Mouse (Mus musculus) layer of hippocampus, postnatal 36 days (tissue): ENCODE measurements around the gene Tbx4. TPM values are rescaled to one million over a fixed set of nuclear protein-coding genes. Genes with fewer than 3 reads are reported as not detected.
A peak's percentile ranks its signal among the peaks of the same experiment; 100 is the strongest.

Source experiments
- DNase-seq, 2 experiments: peaks; one replicate each; pipeline ENCODE4 v3.0.0; 2022
- total RNA-seq, 2 experiments: library from RNA; stranded (reverse); gene quantifications; 2 replicates each; pipeline ENCODE4 v1.2.3; 2021

Tbx4 gene
- total RNA-seq, 2 experiments from 2014 or later, result 0.20 to 0.22 TPM

DNA sequence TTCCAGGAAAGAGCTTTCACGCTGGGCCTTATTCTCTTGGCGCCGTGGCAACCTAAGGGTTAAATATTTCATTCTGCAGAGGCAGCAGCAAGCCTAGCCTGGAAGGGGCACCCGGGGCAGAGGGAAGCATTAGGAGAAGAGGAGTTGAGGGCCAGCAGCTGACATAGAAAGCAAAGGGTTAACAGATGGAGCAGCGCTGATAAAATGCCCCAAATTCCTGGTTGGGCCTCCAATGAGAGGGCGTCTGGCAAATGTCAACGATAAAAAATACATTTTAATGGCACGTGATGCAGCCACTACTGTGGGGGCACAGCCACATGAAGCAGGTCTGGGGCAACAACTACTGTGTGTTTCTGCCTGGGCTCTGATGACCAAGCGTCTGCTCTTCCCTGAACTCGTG lies 23.9 kb downstream of the Tbx4 start:
- DNase-seq, result no peak

DNA sequence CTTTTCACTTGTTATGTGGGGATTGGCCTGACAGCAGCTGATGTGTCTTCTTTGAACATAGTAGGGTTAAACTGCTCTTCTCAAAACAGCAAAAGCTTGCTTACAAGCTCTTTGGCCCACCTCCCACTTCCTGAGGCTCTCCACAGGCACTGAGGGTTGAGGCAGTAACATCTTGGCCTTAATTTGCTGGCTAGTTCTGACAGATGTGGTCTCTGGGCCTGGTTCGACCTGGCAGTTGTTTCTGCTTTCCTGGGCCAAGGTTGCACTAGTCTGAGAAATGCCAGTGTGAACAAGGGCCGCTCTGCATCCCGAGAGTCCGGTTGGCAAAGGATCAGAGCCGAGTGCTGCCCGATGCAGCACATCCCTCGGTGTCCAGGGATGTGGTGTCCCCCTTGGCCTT lies 27.3 kb downstream of the Tbx4 start:
- DNase-seq, result no peak

DNA sequence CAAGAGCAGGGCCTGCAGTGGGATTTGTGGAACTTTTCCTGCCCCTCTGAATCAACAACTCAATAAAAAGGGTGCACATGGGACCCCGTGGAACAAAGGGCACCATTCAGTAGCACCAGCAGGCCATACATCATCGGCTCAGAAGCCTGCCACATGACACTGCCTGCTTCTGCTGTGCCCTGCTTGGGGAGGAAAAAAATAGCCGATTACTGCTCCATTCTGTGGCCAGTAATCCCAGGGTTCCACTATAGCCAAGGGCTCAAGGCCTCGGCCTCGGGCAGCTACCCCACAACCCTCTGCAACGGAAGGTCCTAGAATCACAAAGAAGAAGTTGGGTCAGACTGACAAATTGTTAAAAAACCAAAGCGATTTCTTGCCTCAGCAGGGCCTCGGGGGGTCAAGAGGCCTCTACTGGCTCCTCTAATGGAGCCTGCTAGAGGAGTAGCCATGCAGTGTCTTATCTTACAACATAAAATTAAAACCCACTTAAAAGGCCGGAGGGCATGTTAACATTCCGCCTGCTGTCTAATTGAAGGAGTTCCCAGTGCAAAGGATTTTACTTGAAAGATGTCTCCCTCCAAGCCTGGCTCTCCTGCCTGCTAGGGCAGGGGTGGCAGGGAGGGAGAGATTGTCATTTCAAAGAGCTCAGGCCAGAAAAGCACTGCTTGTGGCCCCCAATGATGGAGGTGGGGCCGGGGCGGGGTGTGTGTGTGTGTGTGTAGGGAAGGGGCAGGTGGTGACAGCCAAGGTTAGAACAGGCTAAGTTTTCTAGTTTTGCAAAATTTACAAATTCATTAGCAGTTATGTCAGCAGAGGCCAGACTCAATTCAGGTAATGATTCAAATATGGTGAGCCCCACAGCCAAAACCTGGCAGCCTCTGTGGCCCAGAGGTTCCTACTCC lies 31.1 kb downstream of the Tbx4 start:
- no peak for DNase-seq

DNA sequence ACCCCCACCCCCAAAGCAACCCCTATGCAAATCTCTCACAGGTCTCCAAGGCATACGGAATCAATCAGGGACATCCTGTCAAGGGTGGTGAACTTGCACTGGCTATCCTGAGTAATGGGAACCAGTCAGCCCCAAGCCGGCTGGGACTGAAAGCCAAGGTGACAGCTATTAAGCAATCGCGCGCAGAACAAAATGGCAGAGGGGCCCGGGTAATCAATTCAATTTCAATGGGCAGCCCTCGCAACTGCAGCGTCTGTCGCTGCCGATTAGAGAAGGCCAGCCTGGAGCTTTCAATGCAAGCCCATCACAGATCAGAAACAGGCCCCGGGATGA lies 31.7 kb downstream of the Tbx4 start:
- DNase-seq, result no peak

DNA sequence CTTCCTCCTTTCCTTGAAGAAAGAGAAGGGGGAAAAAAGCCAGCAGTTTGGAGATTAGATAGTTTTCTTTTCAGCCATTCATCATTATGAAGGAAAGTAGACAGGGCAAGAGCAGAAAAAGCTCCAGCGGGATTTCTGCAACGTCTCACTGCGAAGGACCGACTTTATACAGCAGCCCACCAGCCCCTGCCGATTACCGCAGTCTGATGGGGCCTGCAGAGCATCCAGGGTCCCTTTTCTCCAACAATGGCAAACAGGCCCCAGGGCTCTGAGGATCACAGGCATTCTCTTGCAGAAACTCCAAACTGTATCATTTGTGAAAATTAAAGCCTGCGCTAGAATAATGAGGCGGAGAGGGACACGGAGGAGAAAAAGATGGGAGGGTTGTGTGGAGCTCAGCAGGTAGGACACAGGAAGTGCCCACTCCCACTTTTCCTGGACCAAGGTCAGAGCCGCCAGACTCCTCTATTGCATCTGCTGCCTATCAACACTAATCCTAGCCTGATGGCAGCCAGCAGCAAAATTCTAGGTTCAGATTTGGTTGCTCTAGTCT lies 32.2 kb downstream of the Tbx4 start:
- no peak for DNase-seq

DNA sequence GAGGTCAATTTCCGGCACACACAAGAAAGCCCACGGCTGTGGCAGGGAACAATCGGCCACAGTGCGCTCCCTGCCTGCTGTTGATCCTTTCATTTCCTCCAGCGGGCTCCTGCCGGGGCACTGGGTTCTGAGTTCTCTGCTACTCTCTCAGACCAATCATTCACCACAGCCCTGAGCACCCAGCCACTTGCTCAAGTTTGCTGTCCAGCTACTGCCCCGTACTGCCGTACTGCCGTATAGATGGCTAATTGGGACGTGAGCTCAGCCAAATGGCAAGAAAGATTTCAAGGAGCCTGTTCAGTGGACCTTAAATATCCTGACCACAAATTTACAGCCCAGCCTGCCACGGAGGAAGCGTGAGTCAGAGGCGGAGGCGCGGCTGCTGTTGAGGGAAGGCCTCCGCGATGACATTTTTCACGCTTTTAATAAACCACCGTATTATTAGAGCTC lies 39.1 kb downstream of the Tbx4 start:
- peak; percentile 11 to 26 for DNase-seq

DNA sequence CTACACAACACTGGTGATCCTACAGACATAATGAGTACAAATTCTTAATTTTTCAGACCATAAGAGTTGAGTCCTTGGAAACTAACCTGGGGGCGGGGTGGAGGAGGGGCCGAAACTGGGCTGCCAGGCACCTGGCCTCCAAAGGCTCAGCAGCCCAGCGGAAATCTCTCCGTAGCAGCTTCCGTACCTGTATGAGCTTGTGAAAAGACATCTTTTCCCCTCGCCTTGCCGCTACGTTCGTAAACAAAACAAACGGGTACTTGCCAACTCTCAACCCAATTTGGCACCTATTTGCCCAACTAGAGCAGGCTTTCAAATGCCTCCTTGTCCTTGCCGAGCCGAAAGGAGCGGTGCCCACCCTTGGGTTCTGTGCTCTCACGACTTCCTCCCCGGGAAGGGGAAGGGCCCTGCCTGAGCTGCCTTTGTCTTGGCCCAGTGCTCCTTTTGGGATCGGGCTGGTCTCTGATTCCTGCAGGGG lies 40.1 kb downstream of the Tbx4 start:
- DNase-seq, result no peak

DNA sequence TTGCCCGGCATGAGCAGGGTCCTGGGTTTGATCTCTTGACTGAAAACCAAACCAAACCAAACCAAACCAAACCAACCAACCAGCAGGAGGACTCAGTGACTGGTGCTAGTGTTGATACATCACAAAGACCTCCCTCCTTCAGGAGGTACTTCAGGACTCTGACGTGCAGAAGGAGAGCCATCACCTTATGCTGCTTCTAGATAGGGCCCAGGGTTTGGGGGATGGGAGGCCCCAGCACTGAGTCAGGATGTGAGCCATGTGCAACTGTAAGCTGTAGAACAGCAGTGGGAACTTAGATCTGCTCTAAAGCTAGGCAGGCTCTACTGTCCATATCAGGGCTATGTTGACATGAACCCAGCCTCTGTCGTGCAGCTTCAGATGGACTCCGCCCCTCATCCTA lies 41.9 kb downstream of the Tbx4 start:
- DNase-seq, result no peak

DNA sequence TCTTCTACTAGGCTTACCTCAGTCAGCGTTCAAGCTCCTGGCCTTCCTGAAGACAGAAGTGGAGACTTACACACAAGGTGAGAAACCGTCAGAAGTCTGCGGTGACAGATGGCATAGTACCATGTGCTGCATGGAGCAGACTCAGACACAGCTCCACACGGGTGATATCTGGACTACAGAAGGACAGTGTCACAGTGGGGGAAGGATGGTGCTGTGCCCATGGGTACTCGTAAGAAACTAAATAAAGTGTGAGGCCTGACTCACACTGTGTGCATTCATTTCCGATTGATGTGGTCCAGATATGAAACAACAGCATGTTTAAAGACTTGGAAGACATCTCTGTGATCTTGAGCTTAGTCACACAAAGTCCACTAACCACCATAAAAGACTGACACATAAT lies 43.4 kb downstream of the Tbx4 start:
- no peak for DNase-seq

DNA sequence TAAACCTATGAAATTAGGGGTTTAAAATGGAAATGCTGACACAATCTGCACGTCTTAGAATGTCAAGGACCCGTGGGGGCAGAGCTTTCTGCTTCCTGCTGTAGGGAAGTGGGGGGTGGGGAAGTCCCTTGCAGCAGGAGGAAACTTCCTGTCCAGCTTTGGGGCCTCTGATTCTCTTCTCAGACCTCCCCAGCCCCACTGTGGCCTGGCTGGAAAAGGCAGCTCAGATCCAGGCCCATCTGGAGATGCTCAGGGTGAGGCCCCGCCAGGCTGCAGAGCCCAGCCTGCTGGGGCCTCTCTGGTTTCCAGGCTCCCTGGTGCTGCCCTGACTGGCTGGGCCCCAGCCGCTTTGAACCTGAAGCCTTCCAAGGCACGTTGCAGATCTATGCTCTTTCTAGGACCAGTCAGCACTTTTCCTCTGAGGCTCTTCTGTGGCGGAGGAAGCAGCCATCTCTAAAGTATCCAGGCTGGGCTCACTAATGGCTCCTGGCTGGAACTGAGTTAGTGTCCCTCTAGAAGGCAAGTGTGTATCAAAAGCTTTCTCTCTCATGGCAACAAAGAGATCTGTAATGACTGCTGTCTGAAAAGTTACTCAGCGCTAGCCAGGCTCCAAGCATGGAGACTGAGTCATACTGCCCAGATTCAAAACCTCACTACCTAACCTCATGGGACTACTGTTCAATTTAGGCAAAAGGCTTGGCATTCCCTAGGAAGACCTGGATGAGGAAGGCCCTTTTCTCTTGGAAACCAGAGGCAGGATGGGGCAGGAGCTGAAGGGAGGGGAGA lies 55.8 kb downstream of the Tbx4 start:
- DNase-seq, result no peak

DNA sequence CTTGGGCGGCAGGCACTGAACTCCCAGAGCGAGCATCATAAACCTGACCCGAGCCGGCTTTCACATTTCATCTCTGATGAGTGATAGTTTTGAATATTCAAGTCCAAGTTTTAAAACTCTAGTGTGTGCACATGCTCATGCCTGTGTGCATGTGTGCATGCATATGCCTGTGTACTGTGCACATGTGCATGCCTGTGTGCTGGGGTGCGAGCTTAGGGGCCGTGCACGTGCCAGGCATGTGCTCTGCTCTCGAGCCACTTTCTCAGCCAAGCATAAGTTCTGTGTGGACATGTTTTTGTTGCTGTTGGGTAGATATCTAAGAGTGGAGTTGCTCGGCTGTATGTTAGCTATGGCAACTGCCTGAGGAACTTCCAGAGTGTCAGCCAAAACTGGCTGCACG lies 62.5 kb downstream of the Tbx4 start:
- no peak for DNase-seq

DNA sequence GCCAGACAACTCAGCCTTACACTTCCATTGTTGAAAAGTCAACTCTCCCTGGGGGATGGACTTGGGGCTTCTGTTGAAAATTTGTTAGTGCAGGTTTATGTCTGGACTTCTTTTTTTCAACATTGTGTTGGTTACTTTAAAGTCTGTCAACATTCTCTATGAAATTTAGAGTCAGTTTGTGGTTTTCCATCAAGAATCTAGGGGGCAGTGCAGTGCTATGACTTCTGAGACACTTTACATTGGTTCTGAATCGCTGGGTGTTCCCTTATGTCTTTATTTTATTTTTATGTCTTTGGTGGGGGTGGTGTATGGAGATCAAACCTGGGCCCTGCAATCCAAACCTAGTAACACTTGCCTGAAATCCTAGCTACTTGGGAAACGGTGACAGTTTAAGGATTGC lies 63.5 kb downstream of the Tbx4 start:
- no peak for DNase-seq

DNA sequence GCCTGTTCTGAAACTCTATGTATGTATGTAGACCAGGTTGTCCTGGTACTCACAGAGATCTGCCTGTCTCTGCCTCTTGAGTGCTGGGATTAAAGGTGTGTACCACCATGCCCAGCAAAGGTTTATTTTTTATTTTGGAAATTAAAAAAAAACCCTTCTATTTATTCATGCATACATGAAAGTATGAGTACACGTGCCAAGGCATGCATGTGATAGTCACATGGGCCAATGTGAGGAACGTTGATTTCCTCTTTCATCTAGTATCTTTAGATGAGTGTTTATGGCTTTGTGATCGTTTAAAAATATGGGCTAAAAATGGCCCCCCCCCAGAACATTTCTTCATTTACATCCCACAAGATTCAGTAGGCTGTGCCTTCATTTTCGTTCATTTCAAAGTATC lies 66.3 kb downstream of the Tbx4 start:
- DNase-seq, result no peak

DNA sequence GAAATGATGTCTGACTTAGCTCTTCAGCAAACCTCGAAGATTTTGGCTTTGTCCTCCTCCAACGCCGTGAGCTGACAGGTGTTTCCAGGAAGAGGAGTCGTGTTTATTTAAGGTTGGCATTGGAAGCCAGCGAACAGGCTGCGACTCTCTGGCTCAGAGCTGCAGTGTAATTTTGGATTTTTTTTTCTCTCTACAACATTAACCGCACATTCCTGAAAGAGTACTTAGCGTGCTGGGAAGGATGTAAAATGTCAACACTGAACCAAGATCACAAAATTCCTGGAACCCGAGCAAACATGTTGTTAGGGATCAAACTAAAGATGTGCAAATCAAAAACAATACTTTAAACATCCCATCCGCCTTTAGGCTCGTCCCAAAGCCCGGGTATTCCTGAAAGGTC lies 69.4 kb downstream of the Tbx4 start:
- no peak for DNase-seq

DNA sequence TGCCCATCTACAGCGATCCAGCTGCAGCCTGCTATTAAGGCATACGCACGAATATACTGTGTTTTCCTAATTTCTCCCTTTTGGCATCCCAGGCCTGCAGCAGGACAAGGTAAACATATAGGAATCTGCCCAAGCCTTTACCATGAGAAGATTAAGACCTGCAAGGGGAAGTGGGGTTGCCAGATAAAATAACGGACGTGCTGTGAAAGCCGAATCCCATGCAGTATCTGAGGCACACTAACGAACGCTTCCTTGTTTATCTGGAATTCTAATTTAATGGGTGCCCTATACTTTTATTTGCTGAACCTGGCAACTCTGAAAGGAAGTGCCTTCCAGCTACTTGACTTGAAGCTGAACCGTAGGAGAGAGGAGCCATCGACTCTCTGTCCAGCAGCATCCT lies 70.2 kb downstream of the Tbx4 start:
- no peak for DNase-seq

DNA sequence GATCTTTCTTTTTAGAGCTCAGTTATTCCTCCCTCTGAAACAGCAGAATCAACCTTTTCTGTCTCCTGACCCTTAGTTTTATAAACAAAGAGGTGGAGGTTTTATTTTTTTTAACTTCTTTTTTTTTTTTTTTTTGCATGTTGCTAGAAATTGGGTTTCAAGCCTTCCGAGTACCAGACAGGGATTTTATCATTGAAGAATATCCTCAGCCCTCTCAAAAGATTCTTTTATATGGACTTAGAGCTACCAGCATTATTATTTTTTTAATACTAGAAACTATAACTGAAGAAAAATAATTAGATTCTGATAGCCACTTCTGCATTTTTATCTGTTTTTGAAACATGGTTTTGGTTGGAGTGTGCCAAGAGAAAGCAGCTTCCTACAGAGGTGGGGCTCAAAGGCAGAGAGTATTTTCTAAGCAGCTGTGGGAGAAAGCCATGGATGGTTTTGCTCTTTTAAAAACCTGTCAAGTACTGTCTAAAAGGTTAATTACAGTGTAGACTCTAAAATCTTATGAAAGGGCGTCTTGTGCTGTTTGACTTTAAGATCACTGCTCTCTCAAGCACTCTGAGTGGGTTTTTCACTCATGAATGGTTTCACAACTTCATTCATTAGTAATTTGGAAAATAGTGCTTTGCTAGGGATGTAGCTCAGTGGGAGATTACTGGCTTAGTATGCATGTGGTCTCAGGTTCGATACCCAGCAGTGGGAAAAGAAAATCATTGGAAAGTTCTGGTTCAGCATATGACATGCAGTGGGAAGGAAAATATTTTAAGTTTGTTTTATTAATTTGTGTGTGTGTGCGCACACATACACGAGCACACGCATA lies 70.9 kb downstream of the Tbx4 start:
- DNase-seq, result no peak

DNA sequence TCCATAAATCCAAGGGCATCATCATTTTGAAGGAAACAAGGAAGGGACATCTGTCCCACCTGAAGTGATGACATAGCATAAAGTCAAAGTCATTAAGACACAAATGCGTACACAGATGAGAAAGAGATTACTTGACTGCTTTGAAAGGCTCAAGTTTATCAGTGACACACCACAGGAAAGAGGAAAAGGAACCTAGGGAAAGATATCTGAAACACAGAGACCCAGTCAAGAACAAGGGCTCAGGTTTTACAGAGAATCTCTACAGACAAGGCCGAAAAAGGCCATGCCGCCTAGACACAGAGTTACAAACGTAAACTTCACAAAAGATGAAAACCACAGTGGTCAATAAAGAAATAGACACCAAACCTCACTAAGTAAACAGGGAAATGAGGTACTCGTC lies 73.6 kb downstream of the Tbx4 start:
- DNase-seq, result no peak

DNA sequence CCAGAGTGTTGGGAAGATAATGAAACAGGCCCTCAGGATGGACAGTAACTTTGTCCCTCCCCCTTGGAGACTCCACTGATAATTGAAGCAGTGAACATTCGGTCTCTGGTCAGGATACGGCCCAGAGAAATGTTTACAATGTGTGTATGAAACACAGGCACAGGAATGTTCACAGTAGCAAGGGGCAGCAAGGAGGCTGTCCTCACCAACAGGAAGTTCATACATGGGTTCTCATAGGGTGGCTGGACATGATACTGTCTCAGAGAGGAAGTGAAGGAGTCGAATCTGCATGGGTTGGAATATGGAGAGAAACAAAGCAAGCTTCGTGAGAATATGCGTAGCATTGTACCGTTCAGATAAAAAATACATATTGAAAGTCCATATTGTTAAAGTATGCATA lies 74.1 kb downstream of the Tbx4 start:
- DNase-seq, result no peak

DNA sequence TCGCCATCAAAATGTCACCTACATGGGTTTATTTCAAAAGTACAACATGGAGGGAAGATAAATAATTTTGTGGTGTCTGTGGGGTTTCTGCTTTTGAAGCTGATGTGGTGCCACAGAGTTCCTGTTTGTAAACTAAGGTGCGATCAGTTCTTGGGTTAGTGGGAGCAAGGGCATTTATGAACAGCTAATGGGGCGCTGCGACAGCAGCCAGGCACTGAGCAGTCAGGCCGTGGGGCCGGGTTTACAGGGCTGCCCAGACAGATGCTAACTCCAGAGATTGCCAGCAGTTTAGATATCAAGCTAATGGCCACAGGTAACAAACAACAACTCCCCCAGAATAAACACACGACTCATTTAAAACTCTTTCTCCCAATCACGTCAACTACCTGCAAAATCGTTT lies 75.3 kb downstream of the Tbx4 start:
- no peak for DNase-seq
